Mouse (Mus musculus): ENCODE measurements around the gene Sult2a1. TPM values are rescaled to one million over a fixed set of nuclear protein-coding genes. Genes with fewer than 3 reads are reported as not detected.
"Not testable (repeated sequence)": the region's sequence is repeated elsewhere in the genome, so short reads cannot be mapped to it uniquely, and the experiment has no call there.

The Sult2a1 gene
- polyA plus RNA-seq (2014; fragmentation: Nextera tagmentation; extraction: Ambion mirVana) = not detected in 2 replicates

GRCm38 (mm10) chr7:13837309-13837708, at the start of gene Sult2a1:
TSS of gene Sult2a1 (minus strand) at chr7:13837409.
- DNase-seq (ENCODE audit: low spot score); H3K4me3 ChIP-seq (ENCODE audit: low read depth, low read length); ATAC-seq (ENCODE audit: insufficient read depth, low FRiP score, low TSS enrichment); H3K4me2 ChIP-seq (ENCODE audit: low read depth); H3K27me3 ChIP-seq (ENCODE audit: control insufficient read depth, insufficient read depth, low read length); H3K9me3 ChIP-seq (ENCODE audit: control insufficient read depth, low read length); H3K4me1 ChIP-seq (ENCODE audit: control insufficient read depth, insufficient read depth, low read length); H3K9ac ChIP-seq (ENCODE audit: low read length); H3K36me3 ChIP-seq (ENCODE audit: control insufficient read depth, insufficient read depth, low read length); H3K27ac ChIP-seq (ENCODE audit: low read depth, low read length): not testable (repeated sequence)
- 85% methylated on average over 1 of the region's 2 CpGs for WGBS

- DNase-seq (ENCODE audit: low spot score) (no peak), ATAC-seq (ENCODE audit: insufficient read depth, low FRiP score, low TSS enrichment) (no peak)
- Histone ChIP-seq H3K4me1 (ENCODE audit: control insufficient read depth, insufficient read depth, low read length) (no peaks in the 10 kb centered on the region), H3K27me3 (ENCODE audit: control insufficient read depth, insufficient read depth, low read length) (no peaks in the 10 kb centered on the region), H3K4me3 (ENCODE audit: low read depth, low read length) (no peak overlapping the region), H3K9me3 (ENCODE audit: control insufficient read depth, low read length) (no peaks in the 10 kb centered on the region), H3K9ac (ENCODE audit: low read length) (no peak overlapping the region), H3K4me2 (ENCODE audit: low read depth) (no peak overlapping the region), H3K27ac (ENCODE audit: low read depth, low read length) (no peak overlapping the region), H3K36me3 (ENCODE audit: control insufficient read depth, insufficient read depth, low read length) (no peaks in the 10 kb centered on the region)
- 74% methylated on average over 1 of the region's 1 CpGs for WGBS
Measured at GRCm38 (mm10) chr7:13813913-13814312, 23.3 kb downstream of the Sult2a1 start.

Other genes with a start within 250 kb of the Sult2a1 start
- not detected in 2 replicates for gene Sult2a5, start 213.4 kb downstream of the Sult2a1 start, polyA plus RNA-seq (2014; fragmentation: Nextera tagmentation; extraction: Ambion mirVana)
- gene Sult2a2, start 103.9 kb downstream of the Sult2a1 start, polyA plus RNA-seq (2014; fragmentation: Nextera tagmentation; extraction: Ambion mirVana) = not detected in 2 replicates
- gene Sult2a4, start 152.2 kb upstream of the Sult2a1 start, polyA plus RNA-seq (2014; fragmentation: Nextera tagmentation; extraction: Ambion mirVana) = not detected in 2 replicates

Measured in neural tube, embryonic 11.5 days (tissue).